Mouse (Mus musculus) midbrain, postnatal 0 days (tissue): ENCODE measurements around the gene Phf23. TPM values are rescaled to one million over a fixed set of nuclear protein-coding genes. Genes with fewer than 3 reads are reported as not detected.

Experiments used
- ATAC-seq: fragments of 200-750 bp; cut with Nextera tagmentation; 2 replicates; pipeline ENCODE4 v1.8.0; 2017; ENCODE audit warnings: moderate number of reproducible peaks, mild to moderate bottlenecking, moderate TSS enrichment, moderate library complexity; ENCODE audit not compliant: low FRiP score
- DNase-seq: peaks from one replicate; pipeline ENCODE4 v3.0.0-alpha.2; 2015; ENCODE audit warnings: low spot score
- H3K27ac ChIP-seq: fragments of 300-500 bp; sonication (generic); 2 replicates; pipeline ENCODE4 v1.5.1; 2014; ENCODE audit warnings: low read depth, mild to moderate bottlenecking, low read length, mixed read lengths
- H3K27me3 ChIP-seq: fragments of 300-500 bp; sonication (generic); 2 replicates; pipeline ENCODE4 v1.6.1; 2014; ENCODE audit warnings: low read length, control low read depth, mixed read lengths; ENCODE audit not compliant: insufficient read depth
- H3K36me3 ChIP-seq: fragments of 300-500 bp; sonication (generic); 2 replicates; pipeline ENCODE4 v1.6.1; 2014; ENCODE audit warnings: low read length, control low read depth, mixed read lengths; ENCODE audit not compliant: insufficient read depth
- H3K4me1 ChIP-seq: fragments of 300-500 bp; sonication (generic); 2 replicates; pipeline ENCODE4 v1.6.1; 2014; ENCODE audit warnings: mild to moderate bottlenecking, control low read depth, antibody characterized with exemption, low read length, mixed read lengths; ENCODE audit not compliant: insufficient read depth
- H3K4me2 ChIP-seq: fragments of 300-500 bp; sonication (generic); 2 replicates; pipeline ENCODE4 v1.6.1; 2014; ENCODE audit warnings: low read depth, mild to moderate bottlenecking, low read length, mixed read lengths; ENCODE audit not compliant: poor library complexity, severe bottlenecking
- H3K4me3 ChIP-seq: fragments of 300-500 bp; sonication (generic); 2 replicates; pipeline ENCODE4 v1.5.1; 2014; ENCODE audit warnings: low read depth, mild to moderate bottlenecking, low read length, moderate library complexity
- H3K9ac ChIP-seq: fragments of 300-500 bp; sonication (generic); replicated peaks from 2 replicates; pipeline ENCODE4 v1.6.1; 2014; ENCODE audit warnings: mild to moderate bottlenecking, low read length, moderate library complexity, mixed read lengths; ENCODE audit not compliant: poor library complexity, severe bottlenecking
- H3K9me3 ChIP-seq: fragments of 300-500 bp; sonication (generic); 2 replicates; pipeline ENCODE4 v1.6.1; 2016; ENCODE audit warnings: low read length, control low read depth
- CTCF ChIP-seq: IDR thresholded peaks from 2 replicates; pipeline ENCODE4 v1.5.1; 2016; ENCODE audit warnings: antibody characterized with exemption, mild to moderate bottlenecking
- WGBS: fragments of 180-500 bp; shearing (Covaris S2); extraction: QIAGEN DNeasy Blood & Tissue Kit; methylation state at CpG from one replicate; pipeline ENCODE4 v1.1.7; 2014; 5-methylcytosine and 5-hydroxymethylcytosine counted together
- polyA plus RNA-seq: library from polyadenylated mRNA; unstranded; fragments of >200 nt; fragmentation: Nextera tagmentation; extraction: Ambion mirVana; gene quantifications from 2 replicates; pipeline ENCODE4 v1.2.1, GENCODE M21; 2015
- total RNA-seq: library from RNA; depleted of rRNA; stranded (reverse); fragments of >200 nt; gene quantifications from 2 replicates; pipeline ENCODE4 v1.2.3, GENCODE M21; 2014; rRNA removed

The Phf23 gene
- total RNA-seq (42.4 and 45.2 TPM in 2 replicates), polyA plus RNA-seq (37.6 and 40.0 TPM in 2 replicates)

DNA sequence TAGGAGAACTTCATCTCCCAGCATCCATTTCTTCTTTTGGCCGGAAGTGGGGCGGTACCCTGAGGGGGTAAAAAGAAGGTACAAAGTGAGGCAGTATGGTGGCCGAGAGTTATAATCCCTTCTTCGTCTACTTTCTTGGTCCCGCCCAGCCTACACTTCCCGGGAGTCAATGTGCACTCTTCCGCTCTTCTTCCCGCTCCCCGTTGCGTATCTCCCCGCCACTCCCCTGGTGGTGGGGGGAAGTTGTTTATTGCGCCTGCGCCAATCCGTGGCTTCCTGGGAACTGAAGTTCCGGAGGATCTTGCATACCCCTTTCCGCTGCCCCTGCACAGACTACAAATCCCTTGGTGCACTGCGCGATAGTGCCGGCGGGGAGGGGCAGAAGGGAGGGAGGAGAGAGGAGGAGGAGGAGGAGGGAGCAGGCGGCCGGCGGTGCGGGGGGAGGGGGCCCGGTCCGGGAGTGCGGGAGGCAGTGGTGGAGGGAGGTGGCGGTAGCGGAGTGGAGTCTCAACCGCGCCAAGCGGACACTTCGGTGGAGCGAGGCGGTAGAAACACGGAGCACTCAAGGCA lies at the start of gene Phf23:
TSS of gene Phf23 (plus strand) at position 387 of the 570 bp plus-strand sequence.
- ATAC-seq, result peak; percentile 82
- peak within 1 kb of the TSS; percentile 85 for H3K4me3 ChIP-seq
- H3K27ac ChIP-seq, result peak within 1 kb of the TSS; percentile 82
- under 1% methylated on average over 36 of the region's 36 CpGs for WGBS
- peaks cover 3% of the 10 kb centered on the region; the same call in 1 of the 2 replicates for H3K4me1 ChIP-seq
- TF ChIP-seq CTCF, result peak; percentile 64
- DNase-seq, result peak; percentile 99
- no peaks in the 10 kb centered on the region for H3K27me3 ChIP-seq
- peak within 1 kb of the TSS; percentile 86 for H3K9ac ChIP-seq
- peaks cover 12% of the 10 kb centered on the region; the same call in 1 of the 2 replicates for H3K36me3 ChIP-seq
- peak within 1 kb of the TSS; percentile 95 for H3K4me2 ChIP-seq
- no peaks in the 10 kb centered on the region for H3K9me3 ChIP-seq

GRCm38 (mm10) chr11:69945997-69946891 lies 49.3 kb upstream of the Phf23 start:
- ATAC-seq (no peak), DNase-seq (no peak)
- Histone ChIP-seq H3K9ac (no peak overlapping the region), H3K4me3 (no peak overlapping the region), H3K27me3 (peaks cover 15% of the 10 kb centered on the region; the same call in 1 of the 2 replicates), H3K4me2 (no peak overlapping the region), H3K36me3 (no peaks in the 10 kb centered on the region), H3K4me1 (no peaks in the 10 kb centered on the region), H3K27ac (no peak overlapping the region), H3K9me3 (no peaks in the 10 kb centered on the region)
- no peak for TF ChIP-seq CTCF
- 95% methylated on average over 18 of the region's 18 CpGs for WGBS

- H3K9ac ChIP-seq, result 0 out of 2 replicates have a peak overlapping the region, but pooled peaks have one; percentile 13
- H3K27ac ChIP-seq, result no peak overlapping the region
- peak; percentile 42 for DNase-seq
Measured at GRCm38 (mm10) chr11:69947337-69948065, 48.1 kb upstream of the Phf23 start.

DNA sequence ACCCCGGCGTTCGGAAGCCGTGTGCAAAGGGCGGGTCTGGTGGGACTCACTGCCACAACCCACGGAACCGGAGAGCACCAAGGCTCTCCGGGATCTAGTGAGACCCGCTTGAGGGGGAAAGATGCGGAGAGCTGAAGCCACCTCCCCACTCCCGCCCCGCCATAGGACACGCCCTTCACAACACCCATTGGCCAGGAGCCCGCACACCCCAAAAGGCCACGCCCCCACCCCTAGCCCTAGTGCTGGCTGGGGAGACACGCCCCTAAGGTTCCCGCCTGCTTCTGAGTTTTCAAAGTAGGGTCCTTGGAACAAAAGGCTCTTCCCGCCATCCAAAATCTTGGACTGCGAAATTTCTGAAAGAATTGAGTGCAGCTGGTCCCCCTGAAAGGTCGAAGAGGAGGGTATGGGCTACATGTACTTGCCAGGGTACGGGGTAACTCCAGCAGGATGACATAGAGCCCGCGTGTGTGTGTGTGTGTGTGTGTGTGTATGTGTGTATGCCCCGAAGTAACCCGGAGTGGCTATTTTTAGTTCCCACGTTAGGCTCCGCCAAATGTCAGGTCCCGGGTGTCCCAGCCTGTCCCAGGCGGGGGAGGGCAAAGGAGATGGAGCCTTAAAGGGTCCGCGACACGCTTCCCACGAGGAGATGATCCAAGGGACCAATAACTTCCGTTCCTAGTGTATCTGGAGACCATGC lies 47.4 kb upstream of the Phf23 start, which contains the start of gene Slc2a4:
TSS of gene Slc2a4 (minus strand) at position 123 of the 697 bp plus-strand sequence.
- Histone ChIP-seq H3K36me3 (no peaks in the 10 kb centered on the region), H3K27ac (no peak within 1 kb of the TSS), H3K27me3 (peaks cover 15% of the 10 kb centered on the region; the same call in 1 of the 2 replicates), H3K4me3 (peak within 1 kb of the TSS; percentile 34), H3K4me1 (no peaks in the 10 kb centered on the region), H3K9me3 (no peaks in the 10 kb centered on the region), H3K4me2 (peak within 1 kb of the TSS; percentile 49), H3K9ac (0 out of 2 replicates have a peak within 1 kb of the TSS, but pooled peaks have one; percentile 13)
- no peak for TF ChIP-seq CTCF
- DNase-seq (peak; percentile 89), ATAC-seq (peak; percentile 83)
- WGBS, result under 1% methylated on average over 34 of the region's 34 CpGs

More at GRCm38 (mm10) chr11:69947337-69948065, 48.1 kb upstream of the Phf23 start:
- H3K27me3 ChIP-seq, result peaks cover 15% of the 10 kb centered on the region; the same call in 1 of the 2 replicates
- TF ChIP-seq CTCF, result no peak
- no peaks in the 10 kb centered on the region for H3K36me3 ChIP-seq
- 0 out of 2 replicates have a peak, but pooled peaks have one; percentile 24 for ATAC-seq
- no peaks in the 10 kb centered on the region for H3K4me1 ChIP-seq
- peak overlapping the region; percentile 34 for H3K4me3 ChIP-seq
- no peaks in the 10 kb centered on the region for H3K9me3 ChIP-seq
- 3% methylated on average over 29 of the region's 29 CpGs for WGBS
- peak overlapping the region; percentile 49 for H3K4me2 ChIP-seq

- H3K4me2 ChIP-seq, result peak overlapping the region; percentile 49
- H3K36me3 ChIP-seq, result no peaks in the 10 kb centered on the region
- H3K4me1 ChIP-seq, result no peaks in the 10 kb centered on the region
- ATAC-seq (peak; percentile 62), DNase-seq (peak; percentile 83)
- no peak overlapping the region for H3K27ac ChIP-seq
- peaks cover 15% of the 10 kb centered on the region; the same call in 1 of the 2 replicates for H3K27me3 ChIP-seq
- no peaks in the 10 kb centered on the region for H3K9me3 ChIP-seq
- peak overlapping the region; percentile 34; the same call in 1 of the 2 replicates for H3K4me3 ChIP-seq
- TF ChIP-seq CTCF, result peak; percentile 85
- under 1% methylated on average over 14 of the region's 14 CpGs for WGBS
- no peak overlapping the region for H3K9ac ChIP-seq
Measured at GRCm38 (mm10) chr11:69948763-69949150, 46.8 kb upstream of the Phf23 start.
